Mouse (Mus musculus): ENCODE data around the gene Slc35e2.
A peak's percentile ranks its signal among the peaks of the same experiment; 100 is the strongest.

DNA sequence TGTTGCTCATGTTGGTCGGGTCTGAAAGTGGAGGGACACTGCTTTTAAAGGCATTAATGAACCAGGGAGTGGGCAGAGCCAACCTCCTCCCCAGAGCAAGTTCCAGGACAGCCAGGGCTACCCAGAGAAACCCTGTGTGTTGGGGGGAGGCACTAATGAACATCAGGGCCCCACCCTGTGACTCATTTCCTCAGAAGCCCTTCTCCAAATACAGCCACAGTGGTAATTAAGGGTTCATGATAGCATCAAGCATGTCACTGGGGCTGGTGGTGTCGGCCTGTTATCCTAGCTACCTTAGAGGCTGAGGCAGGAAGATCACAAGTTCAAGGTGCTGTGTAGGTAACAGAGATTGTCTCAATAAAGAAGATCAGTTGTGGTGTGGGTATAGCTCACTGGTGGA, 29.8 kb upstream of the Slc35e2 start:
- no peak for TF ChIP-seq CTCF (IDR thresholded peaks at IDR 0.05; ENCODE audit: control insufficient read depth, insufficient read depth, insufficient read length)
- no peak for TF ChIP-seq MYOG (IDR thresholded peaks at IDR 0.05; ENCODE audit: control insufficient read depth, extremely low read depth, insufficient read length)
- peak; percentile 10 for TF ChIP-seq FOSL1 (IDR thresholded peaks at IDR 0.05; ENCODE audit: insufficient read depth, low read length, poor library complexity, severe bottlenecking)
- TF ChIP-seq USF1 (IDR thresholded peaks at IDR 0.05; ENCODE audit: low read depth) = no peak
- TF ChIP-seq MYOD1 (IDR thresholded peaks at IDR 0.05; ENCODE audit: control insufficient read depth, insufficient read length, low read depth) = no peak
- no peak for TF ChIP-seq MAX (IDR thresholded peaks at IDR 0.05)

Data from C2C12 (cell line).